Mouse (Mus musculus) heart, postnatal 0 days (tissue): ENCODE measurements around the gene Ubqln1. TPM values are rescaled to one million over a fixed set of nuclear protein-coding genes. Genes with fewer than 3 reads are reported as not detected.

Experiments used
- ATAC-seq: fragments of 200-750 bp; cut with Nextera tagmentation; 2 replicates; pipeline ENCODE4 v1.8.0; 2017; ENCODE audit warnings: low read depth, moderate number of reproducible peaks, moderate library complexity; ENCODE audit not compliant: insufficient read depth
- DNase-seq: peaks from one replicate; pipeline ENCODE4 v3.0.0-alpha.2; 2016; ENCODE audit warnings: low spot score
- H3K27ac ChIP-seq: fragments of 300-500 bp; sonication (generic); 2 replicates; pipeline ENCODE4 v1.5.1; 2014; ENCODE audit warnings: low read depth, mild to moderate bottlenecking
- H3K27me3 ChIP-seq: fragments of 300-500 bp; sonication (generic); 2 replicates; pipeline ENCODE4 v1.6.1; 2014; ENCODE audit warnings: low read length, mixed read lengths; ENCODE audit not compliant: control insufficient read depth, insufficient read depth
- H3K36me3 ChIP-seq: fragments of 300-500 bp; sonication (generic); replicated peaks from 2 replicates; pipeline ENCODE4 v1.6.1; 2014; ENCODE audit warnings: low read length, mixed read lengths; ENCODE audit not compliant: control insufficient read depth, insufficient read depth
- H3K4me1 ChIP-seq: fragments of 300-500 bp; sonication (generic); 2 replicates; pipeline ENCODE4 v1.6.1; 2014; ENCODE audit warnings: antibody characterized with exemption; ENCODE audit not compliant: control insufficient read depth, insufficient read depth
- H3K4me2 ChIP-seq: fragments of 300-500 bp; sonication (generic); 2 replicates; pipeline ENCODE4 v1.6.1; 2014; ENCODE audit warnings: low read depth, mild to moderate bottlenecking, low read length, moderate library complexity
- H3K4me3 ChIP-seq: fragments of 300-500 bp; sonication (generic); 2 replicates; pipeline ENCODE4 v1.5.1; 2014; ENCODE audit warnings: low read depth, low read length
- H3K9ac ChIP-seq: fragments of 300-500 bp; sonication (generic); replicated peaks from 2 replicates; pipeline ENCODE4 v1.6.1; 2014; ENCODE audit warnings: low read depth, low read length, mixed read lengths
- H3K9me3 ChIP-seq: fragments of 300-500 bp; sonication (generic); replicated peaks from 2 replicates; pipeline ENCODE4 v1.6.1; 2016; ENCODE audit warnings: low read length; ENCODE audit not compliant: control insufficient read depth
- CTCF ChIP-seq: IDR thresholded peaks from 2 replicates; pipeline ENCODE4 v1.5.1; 2016; ENCODE audit warnings: antibody characterized with exemption, control low read depth, low read depth
- EP300 ChIP-seq: IDR thresholded peaks from 2 replicates; pipeline ENCODE4 v1.6.1; 2016; ENCODE audit warnings: antibody characterized with exemption, low read depth
- WGBS: fragments of 180-500 bp; shearing (Covaris S2); extraction: QIAGEN DNeasy Blood & Tissue Kit; methylation state at CpG from one replicate; pipeline ENCODE4 v1.1.7; 2014; 5-methylcytosine and 5-hydroxymethylcytosine counted together
- polyA plus RNA-seq: library from polyadenylated mRNA; unstranded; fragments of >200 nt; fragmentation: Nextera tagmentation; extraction: Ambion mirVana; gene quantifications from 2 replicates; pipeline ENCODE4 v1.2.1, GENCODE M21; 2015
- total RNA-seq: library from RNA; depleted of rRNA; stranded (reverse); fragments of >200 nt; gene quantifications from 2 replicates; pipeline ENCODE4 v1.2.3, GENCODE M21; 2014; ENCODE audit warnings: low replicate concordance

The Ubqln1 gene
- total and polyA plus RNA-seq, 2 experiments from 2014 or later, result 48.6 to 125 TPM

- Histone ChIP-seq H3K4me2 (no peak overlapping the region), H3K4me1 (no peaks in the 10 kb centered on the region), H3K9ac (no peak overlapping the region), H3K4me3 (no peak overlapping the region), H3K9me3 (no peaks in the 10 kb centered on the region), H3K36me3 (peaks cover 62% of the 10 kb centered on the region), H3K27me3 (no peaks in the 10 kb centered on the region), H3K27ac (no peak overlapping the region)
- DNase-seq, result no peak
- no peak for TF ChIP-seq EP300
- TF ChIP-seq CTCF, result no peak
- WGBS, result 77% methylated on average over 5 of the region's 5 CpGs
- no peak for ATAC-seq
Observed at GRCm38 (mm10) chr13:58189473-58189872, 26.0 kb downstream of the Ubqln1 start.

GRCm38 (mm10) chr13:58188412-58188811, 27.0 kb downstream of the Ubqln1 start:
- peak; percentile 62 for DNase-seq
- peaks cover 58% of the 10 kb centered on the region for H3K36me3 ChIP-seq
- no peaks in the 10 kb centered on the region for H3K4me1 ChIP-seq
- ATAC-seq, result peak; percentile 62
- H3K9me3 ChIP-seq, result no peaks in the 10 kb centered on the region
- no peaks in the 10 kb centered on the region for H3K27me3 ChIP-seq
- H3K4me3 ChIP-seq, result no peak overlapping the region
- no peak overlapping the region for H3K9ac ChIP-seq
- 70% methylated on average over 4 of the region's 4 CpGs for WGBS
- no peak overlapping the region for H3K4me2 ChIP-seq
- H3K27ac ChIP-seq, result no peak overlapping the region
- peak; percentile 89 for TF ChIP-seq CTCF
- no peak for TF ChIP-seq EP300

GRCm38 (mm10) chr13:58187751-58188150, 27.7 kb downstream of the Ubqln1 start:
- ATAC-seq, result no peak
- H3K36me3 ChIP-seq, result peaks cover 56% of the 10 kb centered on the region

GRCm38 (mm10) chr13:58186281-58186680, 29.2 kb downstream of the Ubqln1 start:
- Histone ChIP-seq H3K4me2 (no peak overlapping the region), H3K9ac (no peak overlapping the region), H3K9me3 (no peaks in the 10 kb centered on the region), H3K4me3 (no peak overlapping the region), H3K36me3 (peaks cover 58% of the 10 kb centered on the region), H3K4me1 (no peaks in the 10 kb centered on the region), H3K27ac (no peak overlapping the region), H3K27me3 (no peaks in the 10 kb centered on the region)
- TF ChIP-seq EP300 (no peak), CTCF (no peak)
- no peak for DNase-seq
- WGBS, result 75% methylated on average over 8 of the region's 8 CpGs
- ATAC-seq, result no peak

More at GRCm38 (mm10) chr13:58187751-58188150, 27.7 kb downstream of the Ubqln1 start:
- H3K4me1 ChIP-seq, result no peaks in the 10 kb centered on the region
- H3K9me3 ChIP-seq, result no peaks in the 10 kb centered on the region
- no peak overlapping the region for H3K4me2 ChIP-seq
- TF ChIP-seq CTCF, result no peak
- TF ChIP-seq EP300, result no peak
- no peaks in the 10 kb centered on the region for H3K27me3 ChIP-seq
- DNase-seq, result no peak
- no peak overlapping the region for H3K4me3 ChIP-seq
- WGBS, result 86% methylated on average over 3 of the region's 3 CpGs
- H3K9ac ChIP-seq, result no peak overlapping the region
- H3K27ac ChIP-seq, result no peak overlapping the region

GRCm38 (mm10) chr13:58184111-58184510, 31.3 kb downstream of the Ubqln1 start:
- WGBS, result 77% methylated on average over 3 of the region's 3 CpGs
- H3K9ac ChIP-seq, result no peak overlapping the region

More at GRCm38 (mm10) chr13:58184111-58184510, 31.3 kb downstream of the Ubqln1 start:
- Histone ChIP-seq H3K4me2 (no peak overlapping the region), H3K36me3 (peaks cover 61% of the 10 kb centered on the region), H3K4me3 (no peak overlapping the region), H3K27ac (no peak overlapping the region), H3K27me3 (no peaks in the 10 kb centered on the region), H3K9me3 (no peaks in the 10 kb centered on the region), H3K4me1 (no peaks in the 10 kb centered on the region)
- TF ChIP-seq EP300 (no peak), CTCF (no peak)
- DNase-seq (no peak), ATAC-seq (no peak)
